Mouse (Mus musculus): Measurements from ENCODE around the gene Cfh. TPM values are rescaled to one million over a fixed set of nuclear protein-coding genes. Genes with fewer than 3 reads are reported as not detected.

Gene Cfh
- total RNA-seq (2023) = not detected

DNA sequence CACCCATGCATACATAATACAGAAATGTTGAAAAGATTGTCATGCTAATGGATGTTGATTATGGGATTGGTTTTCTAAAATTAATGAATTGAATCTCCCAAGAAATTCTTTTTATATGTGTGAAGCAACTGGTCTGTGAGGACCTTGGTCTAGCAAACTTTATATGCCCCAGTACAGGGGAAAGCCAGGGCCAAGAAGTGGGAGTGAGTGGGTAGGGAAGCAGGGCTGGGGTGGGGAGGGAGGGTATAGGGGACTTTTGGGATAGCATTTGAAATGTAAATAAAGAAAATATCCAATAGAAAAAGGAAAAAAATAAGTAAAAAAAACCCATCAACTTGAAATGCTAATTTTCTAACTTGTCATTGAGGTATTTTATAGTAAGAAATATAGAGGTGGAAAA lies at the start of gene Cfh:
TSS of gene Cfh (minus strand) at position 101 of the 400 bp plus-strand sequence.

Other genes with a start within 250 kb of the Cfh start
- gene Kcnt2, start 62.4 kb upstream of the Cfh start, total RNA-seq (2023) = not detected